Mouse (Mus musculus) bone marrow macrophage, adult 2 months (primary cell): ENCODE measurements around the gene Fam19a3.

ENCODE experiments used
- CTCF ChIP-seq: IDR thresholded peaks from 2 replicates; pipeline ENCODE4 v1.5.1; 2012; ENCODE audit warnings: low read depth, mild to moderate bottlenecking, low read length, moderate library complexity
- POLR2A ChIP-seq: IDR thresholded peaks from 2 replicates; pipeline ENCODE4 v1.6.1; 2012; ENCODE audit warnings: mild to moderate bottlenecking, low read depth, low read length, borderline replicate concordance

DNA sequence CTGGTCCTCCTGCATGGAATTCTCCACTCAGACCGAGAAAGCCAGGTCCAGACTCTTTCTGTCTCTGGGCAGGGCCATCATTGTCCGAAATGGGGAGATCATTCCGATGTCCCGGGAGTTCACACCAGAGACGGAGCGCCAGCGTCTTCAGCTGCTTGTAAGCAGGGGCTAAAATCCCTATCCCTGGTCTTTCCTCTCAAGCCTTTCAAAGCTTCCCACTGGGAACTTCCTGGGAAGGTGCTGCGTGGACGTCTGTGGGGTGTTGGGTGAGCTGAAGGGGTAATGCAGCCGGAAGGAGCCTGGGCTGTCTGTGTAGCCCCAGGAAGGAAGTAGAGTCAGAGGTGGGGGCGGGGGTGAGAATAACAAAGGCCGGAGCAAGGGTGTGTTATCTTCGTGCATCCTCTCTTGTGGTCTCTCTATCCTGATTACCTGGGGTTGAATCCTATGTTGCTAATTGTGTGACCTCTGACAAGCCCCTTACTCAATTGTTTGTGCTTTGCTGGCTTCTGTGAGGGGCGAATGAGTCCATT is 2.4 kb upstream of the Fam19a3 start:
- TF ChIP-seq CTCF (no peak), POLR2A (no peak)
